Mouse (Mus musculus) brown adipose tissue, adult 24 weeks (tissue): Measurements from ENCODE around the gene Fdxacb1. TPM values are rescaled to one million over a fixed set of nuclear protein-coding genes. Genes with fewer than 3 reads are reported as not detected.
A peak's percentile ranks its signal among the peaks of the same experiment; 100 is the strongest.

ENCODE experiments used
- H3K27ac ChIP-seq: fragments of 200-500 bp; replicated peaks from 2 replicates; pipeline ENCODE4 v1.5.1; 2012; ENCODE audit warnings: low read depth, mild to moderate bottlenecking, low read length
- H3K4me1 ChIP-seq: fragments of 200-500 bp; 2 replicates; pipeline ENCODE4 v1.6.1; 2012; ENCODE audit warnings: low read length, mixed read lengths; ENCODE audit not compliant: control insufficient read depth, insufficient read depth, insufficient read length
- H3K4me3 ChIP-seq: fragments of 200-500 bp; 2 replicates; pipeline ENCODE4 v1.5.1; 2012; ENCODE audit warnings: low read depth, mild to moderate bottlenecking, low read length, moderate library complexity; ENCODE audit not compliant: insufficient read depth
- polyA plus RNA-seq: library from polyadenylated mRNA; stranded (reverse); fragments of >200 nt; gene quantifications from 2 replicates; pipeline ENCODE4 v1.2.4, GENCODE M21; 2012; ENCODE audit not compliant: missing spikeins, insufficient read depth, insufficient read length

The Fdxacb1 gene
- polyA plus RNA-seq, 1 experiment, result 5.1 TPM

GRCm38 (mm10) chr9:50738914-50739870 is 28.8 kb upstream of the Fdxacb1 start, which contains the start of gene Dixdc1:
Gene Dixdc1, minus strand, starts transcription at chr9:50739517.
- Histone ChIP-seq H3K4me3 (peak within 1 kb of the TSS; percentile 44), H3K4me1 (no peaks in the 10 kb centered on the region), H3K27ac (peak within 1 kb of the TSS; percentile 59; the same call in 1 of the 2 replicates)

- Histone ChIP-seq H3K4me1 (no peaks in the 10 kb centered on the region), H3K4me3 (no peak overlapping the region), H3K27ac (no peak overlapping the region)
Measured at GRCm38 (mm10) chr9:50740867-50741784, 26.9 kb upstream of the Fdxacb1 start.

GRCm38 (mm10) chr9:50742261-50742660 is 25.8 kb upstream of the Fdxacb1 start:
- no peak overlapping the region for H3K4me3 ChIP-seq
- H3K27ac ChIP-seq, result no peak overlapping the region
- no peaks in the 10 kb centered on the region for H3K4me1 ChIP-seq

GRCm38 (mm10) chr9:50742744-50743143 is 25.3 kb upstream of the Fdxacb1 start:
- no peaks in the 10 kb centered on the region for H3K4me1 ChIP-seq
- H3K4me3 ChIP-seq, result no peak overlapping the region
- no peak overlapping the region for H3K27ac ChIP-seq

- H3K4me1 ChIP-seq, result no peaks in the 10 kb centered on the region
- H3K4me3 ChIP-seq, result peak overlapping the region; percentile 52
- no peak overlapping the region for H3K27ac ChIP-seq
Measured at GRCm38 (mm10) chr9:50745806-50746205, 22.2 kb upstream of the Fdxacb1 start.

GRCm38 (mm10) chr9:50746214-50746677 is 21.8 kb upstream of the Fdxacb1 start, which contains the start of gene 2310030G06Rik:
Gene 2310030G06Rik, minus strand, starts transcription at chr9:50746536.
- peak within 1 kb of the TSS; percentile 52 for H3K4me3 ChIP-seq
- H3K4me1 ChIP-seq, result no peaks in the 10 kb centered on the region
- no peak within 1 kb of the TSS for H3K27ac ChIP-seq

- no peak overlapping the region for H3K4me3 ChIP-seq
Measured at GRCm38 (mm10) chr9:50750706-50751105, 17.3 kb upstream of the Fdxacb1 start.

GRCm38 (mm10) chr9:50751323-50751722 is 16.7 kb upstream of the Fdxacb1 start, which contains the start of gene Cryab:
Gene Cryab, plus strand, starts transcription at chr9:50751325.
- Histone ChIP-seq H3K27ac (0 out of 2 replicates have a peak within 1 kb of the TSS, but pooled peaks have one; percentile 26), H3K4me1 (no peaks in the 10 kb centered on the region), H3K4me3 (peak within 1 kb of the TSS; percentile 27; the same call in 1 of the 2 replicates)

More at GRCm38 (mm10) chr9:50750706-50751105, 17.3 kb upstream of the Fdxacb1 start:
- H3K27ac ChIP-seq, result no peak overlapping the region
- H3K4me1 ChIP-seq, result no peaks in the 10 kb centered on the region

GRCm38 (mm10) chr9:50752054-50752602 is 15.9 kb upstream of the Fdxacb1 start, which contains the start of gene Hspb2:
Gene Hspb2, minus strand, starts transcription at chr9:50752354.
- peak within 1 kb of the TSS; percentile 53 for H3K4me3 ChIP-seq
- no peaks in the 10 kb centered on the region for H3K4me1 ChIP-seq
- peak within 1 kb of the TSS; percentile 45 for H3K27ac ChIP-seq

GRCm38 (mm10) chr9:50752784-50753615 is 15.0 kb upstream of the Fdxacb1 start:
- Histone ChIP-seq H3K27ac (peak overlapping the region; percentile 45), H3K4me1 (no peaks in the 10 kb centered on the region), H3K4me3 (peak overlapping the region; percentile 53)

- H3K27ac ChIP-seq, result no peak overlapping the region
- H3K4me1 ChIP-seq, result no peaks in the 10 kb centered on the region
- H3K4me3 ChIP-seq, result peak overlapping the region; percentile 37
Measured at GRCm38 (mm10) chr9:50753947-50754346, 14.1 kb upstream of the Fdxacb1 start.

GRCm38 (mm10) chr9:50756711-50757110 is 11.3 kb upstream of the Fdxacb1 start:
- Histone ChIP-seq H3K4me3 (no peak overlapping the region), H3K27ac (no peak overlapping the region), H3K4me1 (no peaks in the 10 kb centered on the region)

- H3K4me3 ChIP-seq, result no peak overlapping the region
- no peaks in the 10 kb centered on the region for H3K4me1 ChIP-seq
- H3K27ac ChIP-seq, result no peak overlapping the region
Measured at GRCm38 (mm10) chr9:50761520-50762243, 6.4 kb upstream of the Fdxacb1 start.
